Mouse (Mus musculus) natural killer cell, adult 2 months (primary cell): ENCODE data around the gene Epb41l2.
A peak's percentile ranks its signal among the peaks of the same experiment; 100 is the strongest.

Source experiments
- DNase-seq, 2 experiments: peaks; one replicate each; pipeline ENCODE4 v3.0.0; 2022; ENCODE audit warnings: low spot score in 2 of 2

Gene Epb41l2

GRCm38 (mm10) chr10:25359208-25359958 is at the start of gene Epb41l2:
TSS of gene Epb41l2 (plus strand) at chr10:25359798.
- peak; percentile 90 to 93 for DNase-seq

GRCm38 (mm10) chr10:25309996-25310395 is 49.6 kb upstream of the Epb41l2 start:
- no peak for DNase-seq

GRCm38 (mm10) chr10:25310736-25311135 is 48.9 kb upstream of the Epb41l2 start:
- DNase-seq: no peak

- DNase-seq: peak in 1 of 2 experiments; percentile 29
These were observed 47.9 kb upstream of the Epb41l2 start for GRCm38 (mm10) chr10:25311554-25312212.

- DNase-seq: no peak
These were observed 45.6 kb upstream of the Epb41l2 start for GRCm38 (mm10) chr10:25313856-25314584.

GRCm38 (mm10) chr10:25317665-25318064 is 41.9 kb upstream of the Epb41l2 start:
- no peak for DNase-seq

GRCm38 (mm10) chr10:25318405-25318804 is 41.2 kb upstream of the Epb41l2 start:
- no peak for DNase-seq

GRCm38 (mm10) chr10:25319531-25319930 is 40.1 kb upstream of the Epb41l2 start:
- DNase-seq: no peak

- no peak for DNase-seq
These were observed 38.4 kb upstream of the Epb41l2 start for GRCm38 (mm10) chr10:25321198-25321597.

- no peak for DNase-seq
These were observed 33.9 kb upstream of the Epb41l2 start for GRCm38 (mm10) chr10:25325690-25326089.

GRCm38 (mm10) chr10:25327511-25327910 is 32.1 kb upstream of the Epb41l2 start:
- DNase-seq: no peak

GRCm38 (mm10) chr10:25330094-25330493 is 29.5 kb upstream of the Epb41l2 start:
- DNase-seq: no peak

- peak; percentile 5 to 15 for DNase-seq
These were observed 28.1 kb upstream of the Epb41l2 start for GRCm38 (mm10) chr10:25331321-25332049.

- DNase-seq: no peak
These were observed 26.1 kb upstream of the Epb41l2 start for GRCm38 (mm10) chr10:25333390-25334079.

GRCm38 (mm10) chr10:25340675-25341074 is 18.9 kb upstream of the Epb41l2 start:
- DNase-seq: no peak

- no peak for DNase-seq
These were observed 16.8 kb upstream of the Epb41l2 start for GRCm38 (mm10) chr10:25342801-25343200.

- DNase-seq: no peak
These were observed 5.7 kb upstream of the Epb41l2 start for GRCm38 (mm10) chr10:25353941-25354340.

- DNase-seq: no peak
These were observed 5.2 kb upstream of the Epb41l2 start for GRCm38 (mm10) chr10:25354390-25354789.

GRCm38 (mm10) chr10:25359959-25360811 is 587 bp downstream of the Epb41l2 start:
- peak; percentile 72 to 76 for DNase-seq

- DNase-seq: no peak
These were observed 2.6 kb downstream of the Epb41l2 start for GRCm38 (mm10) chr10:25362235-25362634.
